Mouse (Mus musculus) cerebellum, adult 2 months (tissue): Measurements from ENCODE around the gene Rin3.

Experiments
- CTCF ChIP-seq: fragments of 200-500 bp; IDR thresholded peaks from 2 replicates; pipeline ENCODE4 v1.5.1; 2011; ENCODE audit warnings: low read depth, mild to moderate bottlenecking, control low read depth, low read length, moderate library complexity, borderline replicate concordance; ENCODE audit not compliant: insufficient read depth
- POLR2A ChIP-seq: fragments of 200-500 bp; IDR thresholded peaks from 2 replicates; pipeline ENCODE4 v1.6.1; 2011; ENCODE audit warnings: low read length, control low read depth, borderline replicate concordance; ENCODE audit not compliant: insufficient read depth

DNA sequence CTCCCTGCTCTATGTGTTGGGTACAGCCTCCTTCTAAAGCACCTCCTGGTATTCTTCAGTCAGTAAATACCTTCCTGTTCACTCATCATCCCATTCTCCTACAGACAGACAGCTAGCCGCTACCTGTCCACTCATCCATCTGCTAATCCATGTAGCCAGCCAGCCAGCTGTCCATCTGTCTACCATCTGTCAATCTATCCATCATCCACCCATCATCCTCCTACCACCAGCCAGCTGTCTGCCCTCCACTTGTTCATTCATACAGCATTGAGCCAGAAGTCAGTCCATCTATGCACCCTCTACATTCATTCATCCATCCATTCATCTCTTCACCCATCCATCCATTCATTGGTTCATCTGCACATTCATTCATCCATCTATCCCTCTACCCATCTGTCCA lies 6.7 kb downstream of the Rin3 start:
- TF ChIP-seq POLR2A (no peak), CTCF (no peak)
